Mouse (Mus musculus): ENCODE results near the gene Tet2. TPM values are rescaled to one million over a fixed set of nuclear protein-coding genes. Genes with fewer than 3 reads are reported as not detected.

The Tet2 gene
- polyA plus RNA-seq, 1 experiment: 84.9 TPM

DNA sequence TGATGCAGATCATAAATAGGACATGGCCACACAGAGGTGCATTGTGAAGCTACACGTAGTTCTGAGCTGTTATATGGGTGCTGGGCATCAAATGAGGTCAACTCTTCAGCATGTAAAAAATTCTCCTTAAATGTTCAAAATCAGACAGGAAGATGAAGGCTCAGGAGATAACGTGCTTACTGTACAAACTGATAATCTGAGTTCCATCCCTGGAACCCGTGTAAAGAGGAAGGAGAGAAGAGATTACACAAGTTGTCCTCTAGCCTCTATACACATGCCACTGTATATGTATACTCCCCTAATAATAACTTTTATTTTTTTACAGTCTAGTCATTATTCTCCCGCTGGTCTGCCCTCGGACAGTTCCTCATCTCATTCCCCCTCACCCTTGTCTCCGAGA is 21.7 kb downstream of the Tet2 start:
- Histone ChIP-seq H3K27ac (ENCODE audit: insufficient read depth, low read depth, low read length) (no peak overlapping the region), H3K4me3 (ENCODE audit: insufficient read depth, low read length) (no peak overlapping the region), H3K4me1 (ENCODE audit: control insufficient read depth, insufficient read depth, low read length) (peaks cover 52% of the 10 kb centered on the region)
- TF ChIP-seq CTCF (IDR thresholded peaks at IDR 0.05; ENCODE audit: low read depth, low read length) (no peak), POLR2A (IDR thresholded peaks at IDR 0.05; ENCODE audit: borderline replicate concordance, low read depth, low read length) (no peak)

DNA sequence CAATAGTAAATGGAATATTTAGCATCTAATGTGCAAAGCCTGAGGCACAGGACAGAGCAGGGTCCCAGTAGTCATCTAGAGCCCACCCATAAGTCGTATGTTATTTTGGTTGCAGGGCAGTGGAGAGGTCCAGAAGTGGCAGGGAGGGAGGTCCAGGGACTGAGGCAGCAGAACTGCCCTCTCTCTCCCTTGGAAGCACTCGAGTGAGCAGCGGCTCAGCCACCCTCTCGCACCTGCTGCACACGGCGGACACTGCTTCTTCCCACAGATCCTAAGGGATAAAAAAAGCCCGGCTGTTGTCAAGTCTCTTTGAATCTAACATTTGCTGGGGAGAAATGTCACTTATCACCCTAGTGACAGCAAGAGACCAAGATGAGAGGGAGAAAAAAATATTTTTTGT is 22.6 kb downstream of the Tet2 start:
- H3K4me1 ChIP-seq (ENCODE audit: control insufficient read depth, insufficient read depth, low read length): peaks cover 52% of the 10 kb centered on the region

DNA sequence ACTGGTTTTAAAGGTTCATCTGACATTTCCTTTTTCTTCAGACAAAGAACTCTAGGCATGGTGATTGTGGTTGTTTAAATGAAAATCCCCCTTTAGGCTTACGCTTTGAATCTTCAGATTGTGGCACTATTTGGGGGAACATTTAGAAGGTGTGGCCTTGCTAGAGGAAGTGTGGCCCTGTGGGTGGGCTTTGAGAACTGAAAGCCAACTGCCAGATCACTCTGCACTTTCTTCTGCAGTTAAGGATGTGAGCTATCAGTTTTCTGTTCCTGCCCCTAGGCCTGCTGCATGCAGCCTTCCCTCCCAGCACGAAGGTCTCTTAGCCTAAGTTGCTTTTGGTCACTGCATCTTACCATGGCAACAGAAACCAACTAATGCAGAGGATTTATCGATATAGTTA is 26.1 kb downstream of the Tet2 start:
- no peak overlapping the region for H3K4me3 ChIP-seq (ENCODE audit: insufficient read depth, low read length)
- peaks cover 21% of the 10 kb centered on the region for H3K4me1 ChIP-seq (ENCODE audit: control insufficient read depth, insufficient read depth, low read length)
- no peak overlapping the region for H3K27ac ChIP-seq (ENCODE audit: insufficient read depth, low read depth, low read length)
- no peak for TF ChIP-seq POLR2A (IDR thresholded peaks at IDR 0.05; ENCODE audit: borderline replicate concordance, low read depth, low read length)

More for the DNA sequence above, 22.6 kb downstream of the Tet2 start:
- Histone ChIP-seq H3K27ac (ENCODE audit: insufficient read depth, low read depth, low read length) (no peak overlapping the region), H3K4me3 (ENCODE audit: insufficient read depth, low read length) (no peak overlapping the region)
- TF ChIP-seq POLR2A (IDR thresholded peaks at IDR 0.05; ENCODE audit: borderline replicate concordance, low read depth, low read length) (no peak), CTCF (IDR thresholded peaks at IDR 0.05; ENCODE audit: low read depth, low read length) (no peak)

DNA sequence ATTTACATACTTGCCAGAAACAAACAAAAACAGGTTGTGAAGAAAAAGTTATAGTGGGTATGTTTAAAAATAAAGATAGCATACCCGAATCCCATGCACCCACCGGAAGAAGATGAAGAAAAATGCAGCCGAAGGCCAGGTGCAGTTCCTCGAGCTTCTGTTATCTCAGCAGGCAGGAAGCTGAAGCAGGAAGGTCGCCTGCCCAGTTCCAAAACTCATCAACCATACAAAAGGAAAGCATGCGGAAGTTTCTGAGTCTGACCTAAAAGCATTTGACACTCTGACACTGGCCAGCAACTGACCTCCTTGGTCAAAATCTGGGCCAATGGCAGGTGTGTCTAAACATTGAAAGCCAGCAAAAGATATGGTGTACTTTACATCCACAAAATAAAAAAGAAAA is 26.8 kb downstream of the Tet2 start:
- TF ChIP-seq POLR2A (IDR thresholded peaks at IDR 0.05; ENCODE audit: borderline replicate concordance, low read depth, low read length): no peak
- TF ChIP-seq CTCF (IDR thresholded peaks at IDR 0.05; ENCODE audit: low read depth, low read length): no peak

GRCm38 (mm10) chr3:133517406-133517805 is 27.5 kb downstream of the Tet2 start:
- peaks cover 15% of the 10 kb centered on the region for H3K4me1 ChIP-seq (ENCODE audit: control insufficient read depth, insufficient read depth, low read length)
- no peak overlapping the region for H3K4me3 ChIP-seq (ENCODE audit: insufficient read depth, low read length)
- no peak overlapping the region for H3K27ac ChIP-seq (ENCODE audit: insufficient read depth, low read depth, low read length)
- TF ChIP-seq POLR2A (IDR thresholded peaks at IDR 0.05; ENCODE audit: borderline replicate concordance, low read depth, low read length): no peak
- TF ChIP-seq CTCF (IDR thresholded peaks at IDR 0.05; ENCODE audit: low read depth, low read length): no peak

More for the DNA sequence above, 26.8 kb downstream of the Tet2 start:
- Histone ChIP-seq H3K4me3 (ENCODE audit: insufficient read depth, low read length) (no peak overlapping the region), H3K4me1 (ENCODE audit: control insufficient read depth, insufficient read depth, low read length) (peaks cover 17% of the 10 kb centered on the region), H3K27ac (ENCODE audit: insufficient read depth, low read depth, low read length) (no peak overlapping the region)

DNA sequence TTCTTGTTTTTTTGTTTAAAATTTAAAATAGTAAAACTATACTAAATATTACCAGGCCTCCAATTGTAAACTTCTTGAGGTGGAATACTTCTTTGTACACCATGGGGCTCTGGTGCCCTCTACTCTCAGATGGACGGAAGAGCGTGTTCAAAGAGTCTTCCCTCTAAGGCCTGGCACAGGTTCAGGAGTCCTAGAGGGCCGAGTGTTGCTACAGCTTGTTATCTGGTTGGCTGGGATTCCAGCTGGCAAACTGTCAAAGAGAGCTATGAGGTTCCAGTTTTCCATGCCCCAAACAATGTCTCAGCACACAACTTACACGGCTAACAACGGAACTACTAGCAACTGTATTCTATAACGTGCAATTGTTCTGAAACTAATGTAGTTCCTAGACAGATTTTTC is 28.8 kb downstream of the Tet2 start:
- Histone ChIP-seq H3K27ac (ENCODE audit: insufficient read depth, low read depth, low read length) (no peak overlapping the region), H3K4me3 (ENCODE audit: insufficient read depth, low read length) (no peak overlapping the region), H3K4me1 (ENCODE audit: control insufficient read depth, insufficient read depth, low read length) (peaks cover 14% of the 10 kb centered on the region)
- TF ChIP-seq POLR2A (IDR thresholded peaks at IDR 0.05; ENCODE audit: borderline replicate concordance, low read depth, low read length): no peak
- no peak for TF ChIP-seq CTCF (IDR thresholded peaks at IDR 0.05; ENCODE audit: low read depth, low read length)

DNA sequence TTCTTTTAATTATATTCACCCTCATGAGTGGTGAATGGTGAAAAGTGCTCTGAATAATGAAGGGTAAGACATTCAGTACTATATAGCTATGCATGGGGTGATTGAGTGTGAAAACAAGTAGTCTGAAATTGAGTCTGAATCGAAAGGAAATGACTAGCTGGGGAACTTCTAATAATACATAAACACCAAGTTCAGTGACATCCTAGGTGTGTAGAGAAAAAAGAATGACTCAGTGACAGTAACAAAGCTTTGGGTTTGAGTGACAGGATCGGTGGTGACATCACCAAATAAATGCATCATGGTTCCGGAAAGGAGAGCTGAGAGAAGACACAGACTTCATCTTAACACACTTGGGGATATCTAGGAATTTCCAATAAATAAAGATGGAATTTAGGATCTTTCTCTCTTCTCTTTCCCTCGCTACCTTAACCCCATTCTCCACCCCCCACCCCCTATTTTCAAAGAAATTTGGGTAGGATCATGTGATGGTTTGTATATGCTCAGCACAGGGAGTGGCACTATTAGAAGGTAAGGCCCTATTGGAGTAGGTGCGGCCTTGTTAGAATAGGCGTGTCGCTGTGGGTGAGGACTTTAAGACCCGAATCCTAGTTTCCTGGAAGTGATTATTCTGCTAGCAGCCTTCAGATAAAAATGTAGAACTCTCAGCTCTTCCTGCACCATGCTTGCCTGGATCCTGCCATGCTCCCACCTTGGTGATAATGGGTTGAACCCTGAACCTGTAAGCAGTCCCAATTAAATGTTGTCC is 29.6 kb downstream of the Tet2 start:
- TF ChIP-seq POLR2A (IDR thresholded peaks at IDR 0.05; ENCODE audit: borderline replicate concordance, low read depth, low read length) (no peak), CTCF (IDR thresholded peaks at IDR 0.05; ENCODE audit: low read depth, low read length) (no peak)
- peaks cover 10% of the 10 kb centered on the region for H3K4me1 ChIP-seq (ENCODE audit: control insufficient read depth, insufficient read depth, low read length)
- H3K27ac ChIP-seq (ENCODE audit: insufficient read depth, low read depth, low read length): no peak overlapping the region
- H3K4me3 ChIP-seq (ENCODE audit: insufficient read depth, low read length): no peak overlapping the region

DNA sequence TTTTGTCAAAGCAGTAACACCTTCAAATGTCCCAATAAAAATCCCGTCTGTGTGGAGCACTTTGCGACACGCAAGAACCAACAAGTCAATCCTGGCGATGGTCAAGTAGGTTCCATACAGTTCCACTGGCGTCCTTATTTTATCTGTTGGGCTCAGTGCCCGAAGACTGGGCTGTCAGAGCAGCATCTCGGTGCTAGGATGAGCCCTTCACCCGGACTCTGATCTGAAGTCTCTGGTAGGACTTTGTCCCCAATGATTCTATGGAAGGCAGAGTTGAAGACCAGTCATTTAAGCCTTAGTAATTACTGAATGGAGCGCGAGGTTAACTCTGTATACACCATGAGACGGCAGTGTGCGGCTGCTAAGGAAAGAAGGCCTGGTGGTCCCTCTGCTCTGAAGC is 30.6 kb downstream of the Tet2 start:
- no peak overlapping the region for H3K27ac ChIP-seq (ENCODE audit: insufficient read depth, low read depth, low read length)
- H3K4me3 ChIP-seq (ENCODE audit: insufficient read depth, low read length): no peak overlapping the region
- no peak for TF ChIP-seq CTCF (IDR thresholded peaks at IDR 0.05; ENCODE audit: low read depth, low read length)
- no peak for TF ChIP-seq POLR2A (IDR thresholded peaks at IDR 0.05; ENCODE audit: borderline replicate concordance, low read depth, low read length)
- H3K4me1 ChIP-seq (ENCODE audit: control insufficient read depth, insufficient read depth, low read length): peaks cover 10% of the 10 kb centered on the region

GRCm38 (mm10) chr3:133513475-133513874 is 31.5 kb downstream of the Tet2 start:
- Histone ChIP-seq H3K4me1 (ENCODE audit: control insufficient read depth, insufficient read depth, low read length) (peaks cover 6% of the 10 kb centered on the region; the same call in 1 of the 2 replicates), H3K4me3 (ENCODE audit: insufficient read depth, low read length) (no peak overlapping the region), H3K27ac (ENCODE audit: insufficient read depth, low read depth, low read length) (no peak overlapping the region)
- no peak for TF ChIP-seq CTCF (IDR thresholded peaks at IDR 0.05; ENCODE audit: low read depth, low read length)
- TF ChIP-seq POLR2A (IDR thresholded peaks at IDR 0.05; ENCODE audit: borderline replicate concordance, low read depth, low read length): no peak

- Histone ChIP-seq H3K4me3 (ENCODE audit: insufficient read depth, low read length) (no peak overlapping the region), H3K4me1 (ENCODE audit: control insufficient read depth, insufficient read depth, low read length) (peaks cover 7% of the 10 kb centered on the region; the same call in 1 of the 2 replicates), H3K27ac (ENCODE audit: insufficient read depth, low read depth, low read length) (no peak overlapping the region)
- TF ChIP-seq POLR2A (IDR thresholded peaks at IDR 0.05; ENCODE audit: borderline replicate concordance, low read depth, low read length) (no peak), CTCF (IDR thresholded peaks at IDR 0.05; ENCODE audit: low read depth, low read length) (no peak)
Observed at GRCm38 (mm10) chr3:133510368-133510767, 34.6 kb downstream of the Tet2 start.

All from bone marrow macrophage, adult 2 months (primary cell).